ENCODE assay signal across 8 mouse cellular contexts in the genomic region with DNA sequence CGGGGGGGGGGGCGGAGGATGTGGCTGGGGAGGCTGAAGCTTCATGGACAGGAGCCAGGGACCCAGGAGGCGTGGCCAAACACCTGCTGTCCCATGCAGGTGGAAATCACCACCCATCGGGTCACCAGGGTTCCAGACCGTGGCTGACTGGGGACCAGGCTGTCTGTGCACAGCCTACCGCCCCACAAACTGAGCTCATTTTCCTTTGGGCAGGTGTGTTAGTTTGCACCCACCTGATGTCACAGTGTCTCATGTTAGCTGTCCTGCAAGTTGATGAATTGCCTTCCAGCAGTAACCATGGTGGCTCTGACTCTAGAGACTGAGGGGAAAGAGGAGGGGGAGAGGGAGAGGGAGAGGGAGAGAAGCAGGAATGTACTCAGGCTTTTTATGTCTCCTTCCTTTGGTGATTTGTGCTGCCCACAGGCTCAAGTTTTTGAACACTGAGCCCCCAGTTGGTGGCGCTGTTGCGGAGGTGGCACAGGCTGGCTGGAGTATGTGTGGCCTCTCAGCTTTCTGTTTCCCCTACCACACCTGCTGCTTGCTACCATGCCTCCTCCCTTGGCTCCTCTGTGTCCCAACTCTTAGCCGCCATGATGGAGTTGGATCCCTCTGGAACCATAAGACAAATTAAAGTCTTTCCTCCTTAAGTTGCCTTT.
A peak's percentile ranks its signal among the peaks of the same experiment; 100 is the strongest.
DNase-seq lines count a peak whose midpoint lies in the region; ATAC-seq lines count a peak whose summit lies in the region.

No protein-coding gene starts in this region.

- peak; percentile 44 for DNase-seq in heart, adult 11 months
- no peak for DNase-seq in heart, adult 8-10 months (ENCODE audit: low spot score)
- DNase-seq in right cerebral cortex, postnatal 14 days, result peak; percentile 35
- no peak for DNase-seq in right cerebral cortex, adult 2 months (ENCODE audit: low spot score in 2 of 2)
- DNase-seq in forelimb bud, embryonic 11.5 days (ENCODE audit: low read depth, low spot score), result peak; percentile 27
- no peak for DNase-seq in frontal cortex, postnatal 14 days (ENCODE audit: low spot score in 2 of 2)

- peak; percentile 67 for ATAC-seq in megakaryocyte, adult 5-6 weeks (ENCODE audit: poor library complexity, severe bottlenecking)
- no peak for ATAC-seq in inflammation-experienced regulatory T-cells, adult 6 months

Comparison
In these comparisons a context has a peak if more than half of its experiments do, and no peak if none do; other contexts are left out.
1. DNase-seq: peak in heart, adult 11 months (single experiment), right cerebral cortex, postnatal 14 days (single experiment) and forelimb bud, embryonic 11.5 days (single experiment); none in heart, adult 8-10 months (single experiment), right cerebral cortex, adult 2 months (0 of 2) and frontal cortex, postnatal 14 days (0 of 2).